Mouse (Mus musculus): Measurements from ENCODE around the gene E330034G19Rik. TPM values are rescaled to one million over a fixed set of nuclear protein-coding genes. Genes with fewer than 3 reads are reported as not detected.

Gene E330034G19Rik
- polyA plus RNA-seq, 1 experiment from 2014 or later: not detected

Other genes with a start within 250 kb of the E330034G19Rik start
- 17.3 and 18.8 TPM in 2 replicates for gene Dlg5, start 47.3 kb upstream of the E330034G19Rik start, polyA plus RNA-seq (2015; fragmentation: Nextera tagmentation; extraction: Ambion mirVana)
- 20.5 and 22.6 TPM in 2 replicates for gene Polr3a, start 193.8 kb downstream of the E330034G19Rik start, polyA plus RNA-seq (2015; fragmentation: Nextera tagmentation; extraction: Ambion mirVana)
- gene Rps24, start 193.9 kb downstream of the E330034G19Rik start, polyA plus RNA-seq (2015; fragmentation: Nextera tagmentation; extraction: Ambion mirVana): 563 and 611 TPM in 2 replicates

Data from forebrain, embryonic 15.5 days (tissue).